Mouse (Mus musculus) cortical plate, adult 2 months (tissue): ENCODE data around the gene Git1.

Source experiments
- CTCF ChIP-seq: fragments of 200-500 bp; IDR thresholded peaks from 2 replicates; pipeline ENCODE4 v1.5.1; 2011; ENCODE audit warnings: mild to moderate bottlenecking, control low read depth, low read length; ENCODE audit not compliant: insufficient read depth; ENCODE audit errors: extremely low read depth
- POLR2A ChIP-seq: fragments of 200-500 bp; IDR thresholded peaks from 2 replicates; pipeline ENCODE4 v1.6.1; 2011; ENCODE audit warnings: mild to moderate bottlenecking, low read length, control low read depth; ENCODE audit not compliant: insufficient read depth; ENCODE audit errors: extremely low read depth

GRCm38 (mm10) chr11:77518051-77518798 lies 24.9 kb downstream of the Git1 start:
- TF ChIP-seq CTCF (no peak), POLR2A (no peak)
